Mouse (Mus musculus) brain, adult 2 months (tissue): ENCODE measurements around the gene Tbx20.

ENCODE experiments used
- DNase-seq: peaks from one replicate; pipeline ENCODE4 v3.0.0; 2011; ENCODE audit warnings: low read depth, low spot score

Tbx20 gene

DNA sequence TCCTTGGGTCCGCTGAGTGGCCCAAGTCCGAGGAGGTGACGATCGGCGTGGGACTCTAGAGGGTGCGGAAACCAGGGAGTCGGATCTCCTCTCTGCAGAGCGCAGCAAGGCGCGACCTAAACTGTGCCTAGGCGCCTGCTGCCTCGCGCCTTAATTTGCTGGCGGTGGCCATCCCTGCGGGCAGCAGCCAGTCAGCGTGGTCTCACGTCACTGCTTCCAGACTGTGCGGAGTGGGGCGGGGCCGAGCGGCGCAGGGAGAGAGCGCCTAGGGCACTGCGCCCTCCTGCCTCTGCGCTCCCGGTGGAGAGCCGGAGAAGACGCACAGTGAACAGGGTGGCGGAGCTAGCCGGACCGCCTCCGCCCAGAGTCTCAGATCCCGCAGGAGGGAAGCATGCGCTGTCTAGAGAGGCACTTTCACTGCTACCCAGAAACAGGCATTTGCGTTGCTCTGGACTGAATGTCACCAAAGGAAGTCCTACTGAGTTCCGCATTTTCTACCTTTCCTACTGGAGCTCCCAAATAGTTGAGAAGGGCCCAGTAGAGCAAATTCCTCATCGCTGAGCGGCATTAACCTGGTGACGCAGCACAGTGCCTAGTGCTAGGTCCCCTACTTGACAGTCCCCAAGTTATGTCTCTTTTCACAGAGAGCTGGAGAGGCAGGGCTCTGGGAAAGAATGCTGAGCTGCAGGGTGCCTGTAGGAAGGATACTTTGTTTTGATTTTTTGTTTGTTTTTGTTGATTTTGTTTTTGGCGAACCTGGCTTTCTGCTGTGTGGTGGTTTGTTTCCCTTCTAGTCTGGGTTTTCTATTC, at the start of gene Tbx20:
Tbx20 (minus strand) TSS at position 144 of the 810 bp plus-strand sequence.
- DNase-seq = no peak

DNA sequence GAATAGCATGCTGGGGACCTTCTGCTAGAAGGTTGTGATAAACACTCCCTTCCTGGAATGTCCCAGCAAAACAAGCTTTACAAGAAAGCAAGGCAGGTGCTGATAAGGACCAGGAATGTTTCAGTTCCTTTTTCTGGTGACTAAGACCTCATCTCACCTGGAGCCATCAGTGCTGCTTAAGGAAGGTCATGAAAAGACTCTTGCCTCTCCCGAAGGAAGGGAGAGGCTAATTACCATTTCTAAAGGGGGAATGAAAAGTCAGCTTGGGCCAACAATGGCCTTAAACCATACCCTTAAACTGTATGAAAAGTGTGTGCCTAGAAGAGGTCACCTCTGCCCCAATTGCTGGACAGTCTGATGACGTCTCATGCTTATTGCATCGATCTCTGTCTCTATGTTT, 44.4 kb upstream of the Tbx20 start:
- DNase-seq = no peak

DNA sequence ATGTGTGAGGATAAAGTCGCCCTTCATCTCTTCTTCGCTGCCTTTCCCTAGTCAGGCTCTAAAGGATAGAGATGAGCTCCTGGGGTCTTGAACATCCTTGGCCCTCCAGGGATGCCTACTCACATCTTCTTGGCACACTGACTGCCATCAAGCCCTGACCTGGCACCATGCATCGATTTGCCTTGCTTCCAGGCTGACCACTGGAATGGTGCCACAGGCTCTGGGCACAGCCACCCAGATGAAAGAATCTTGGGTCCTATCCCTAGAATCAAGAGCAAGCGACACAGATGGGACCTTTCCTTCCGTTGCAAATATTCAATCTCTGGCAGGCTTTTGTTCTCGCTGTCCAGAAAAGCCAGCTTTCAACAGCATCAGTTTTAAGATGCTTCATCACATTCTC, 38.4 kb upstream of the Tbx20 start:
- DNase-seq = no peak

DNA sequence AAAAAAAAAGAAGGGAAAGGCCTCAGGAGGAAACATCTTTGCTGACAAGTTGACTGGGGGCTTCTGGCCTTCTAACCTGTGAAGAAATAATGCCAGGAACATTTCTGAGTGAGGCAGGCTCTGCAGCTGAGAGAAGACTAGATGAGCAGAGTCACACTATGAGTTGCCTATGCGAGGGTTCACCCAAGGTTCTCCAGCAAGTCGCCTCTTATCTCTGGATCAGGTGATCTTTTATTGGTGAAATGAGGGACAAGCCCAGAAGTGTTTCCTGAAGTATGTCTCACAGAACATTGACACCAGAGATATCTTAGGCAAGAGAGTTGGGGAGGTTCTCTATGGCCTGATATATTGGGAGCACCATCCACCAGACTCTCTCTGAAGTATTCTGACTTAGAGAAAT, 18.0 kb upstream of the Tbx20 start:
- no peak for DNase-seq

DNA sequence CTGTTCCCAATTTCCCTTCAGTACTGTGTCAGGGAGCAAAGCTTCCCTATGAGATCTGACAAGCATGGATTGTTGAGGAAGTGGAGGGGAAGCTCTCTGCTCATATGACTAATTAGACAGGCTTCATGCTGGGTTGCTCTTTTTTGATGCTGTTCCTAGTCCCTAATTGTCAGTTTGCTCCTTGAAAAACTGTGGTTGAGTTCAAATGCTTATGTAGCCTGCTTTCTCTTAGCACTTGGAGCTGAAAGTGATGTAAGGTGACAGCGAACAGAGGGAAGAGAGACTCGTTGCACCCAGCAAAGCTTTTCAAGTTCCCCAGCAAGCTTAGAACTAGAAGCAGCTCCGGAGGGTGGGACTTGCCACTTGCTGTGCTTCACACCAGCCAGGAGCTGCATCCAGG, 15.3 kb upstream of the Tbx20 start:
- no peak for DNase-seq

DNA sequence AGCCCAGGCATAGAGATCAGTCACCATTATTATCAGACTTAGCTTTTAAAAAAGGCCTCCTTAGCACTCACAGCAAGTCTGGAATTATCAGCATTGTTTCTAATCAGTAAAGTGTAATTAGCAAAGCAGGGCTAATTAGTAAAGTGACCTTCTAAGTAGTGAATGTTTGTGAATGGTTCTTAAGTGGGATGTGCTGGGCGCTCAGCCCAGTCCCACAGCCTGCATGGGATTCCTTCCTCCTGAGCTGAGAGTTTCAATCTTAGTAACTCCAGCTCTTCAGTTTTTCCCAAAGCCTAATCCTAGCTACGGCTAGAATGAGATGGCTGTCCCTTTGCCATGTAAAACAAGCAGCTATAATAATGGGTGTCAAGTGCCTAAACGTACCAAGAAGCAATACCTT, 8.2 kb upstream of the Tbx20 start:
- no peak for DNase-seq

- DNase-seq = no peak
Observed at GRCm38 (mm10) chr9:24780929-24781441, 6.9 kb upstream of the Tbx20 start.

GRCm38 (mm10) chr9:24780391-24780928, 6.4 kb upstream of the Tbx20 start:
- no peak for DNase-seq

DNA sequence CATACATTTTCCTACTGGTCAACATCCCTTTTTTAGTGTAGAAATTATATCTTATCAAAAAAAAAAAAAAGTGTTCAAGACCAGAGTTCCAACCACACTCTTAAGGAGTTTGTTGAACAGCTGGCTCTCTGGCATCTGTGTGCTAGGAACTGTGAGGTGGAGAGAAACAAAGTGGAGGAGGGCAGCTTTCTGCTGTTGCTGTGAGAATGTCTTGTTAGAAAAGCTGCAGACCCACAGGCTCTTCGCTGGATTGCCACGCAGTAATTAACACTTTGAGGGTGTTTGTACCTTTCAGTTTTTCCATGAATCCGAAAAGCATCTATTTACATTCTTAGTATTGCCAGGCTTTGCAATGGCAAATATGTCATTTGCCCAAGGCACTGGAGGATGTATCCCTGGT, 5.9 kb upstream of the Tbx20 start:
- no peak for DNase-seq

GRCm38 (mm10) chr9:24778571-24778970, 4.5 kb upstream of the Tbx20 start:
- DNase-seq = no peak

- DNase-seq = no peak
Observed at GRCm38 (mm10) chr9:24777961-24778360, 3.9 kb upstream of the Tbx20 start.

GRCm38 (mm10) chr9:24777176-24777895, 3.2 kb upstream of the Tbx20 start:
- no peak for DNase-seq

DNA sequence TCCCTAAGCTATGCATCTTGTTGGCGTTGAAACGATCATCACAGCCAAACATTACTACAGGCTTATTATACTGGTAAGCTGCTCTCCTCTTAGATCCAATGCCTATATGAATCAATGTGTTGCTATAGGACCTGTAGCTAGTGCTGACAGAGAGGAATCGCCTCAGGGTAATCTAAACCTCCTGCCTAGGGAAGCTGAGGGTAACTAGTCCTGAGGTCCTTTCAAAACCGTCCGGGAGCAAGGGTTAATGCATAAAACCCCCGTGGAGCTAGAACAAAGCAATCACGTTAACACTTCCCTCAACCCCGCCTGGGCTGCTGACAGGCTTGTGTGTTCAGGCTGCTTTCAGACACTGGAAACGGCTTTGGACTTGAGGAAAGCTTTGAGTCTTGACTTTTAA, 2.4 kb upstream of the Tbx20 start:
- no peak for DNase-seq

GRCm38 (mm10) chr9:24775567-24775966, 1.5 kb upstream of the Tbx20 start:
- no peak for DNase-seq

GRCm38 (mm10) chr9:24775001-24775400, 898 bp upstream of the Tbx20 start:
- no peak for DNase-seq

- DNase-seq = no peak
Observed at GRCm38 (mm10) chr9:24773669-24774068, 434 bp downstream of the Tbx20 start.

- no peak for DNase-seq
Observed at GRCm38 (mm10) chr9:24773171-24773570, 932 bp downstream of the Tbx20 start.

DNA sequence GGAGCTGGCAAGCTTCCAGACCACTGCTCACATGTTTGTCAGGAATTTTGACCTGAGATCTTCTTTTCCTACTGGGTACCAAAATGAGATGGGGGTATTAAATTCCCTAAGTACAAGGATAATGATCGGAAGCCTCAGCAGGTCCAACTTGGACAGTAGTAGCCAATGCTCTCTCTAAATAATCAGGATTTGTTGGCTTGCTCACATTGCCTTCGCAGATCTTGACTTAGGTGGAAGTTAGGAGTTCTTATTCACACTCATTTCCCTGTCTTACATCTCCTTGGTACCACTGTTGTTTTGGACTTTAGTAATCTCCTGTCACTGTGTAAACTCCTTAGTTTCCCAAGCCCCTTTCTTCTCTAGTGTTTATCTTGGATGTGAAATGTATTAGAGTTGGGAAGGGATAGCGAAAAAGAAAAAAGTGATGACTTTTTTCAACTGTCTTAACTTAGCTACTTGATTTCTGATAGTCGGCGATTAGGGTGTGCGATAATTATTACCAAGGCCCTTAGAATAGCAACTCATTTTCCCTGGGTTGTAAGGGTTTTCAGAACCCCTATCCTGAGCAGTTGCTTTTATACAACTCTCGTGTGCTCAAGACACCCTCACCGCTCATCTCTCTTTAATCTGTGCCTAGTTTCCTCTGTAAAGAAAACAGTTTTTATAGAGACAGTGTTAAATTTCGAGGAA, 1.5 kb downstream of the Tbx20 start:
- no peak for DNase-seq

- DNase-seq = no peak
Observed at GRCm38 (mm10) chr9:24771713-24772112, 2.4 kb downstream of the Tbx20 start.

DNA sequence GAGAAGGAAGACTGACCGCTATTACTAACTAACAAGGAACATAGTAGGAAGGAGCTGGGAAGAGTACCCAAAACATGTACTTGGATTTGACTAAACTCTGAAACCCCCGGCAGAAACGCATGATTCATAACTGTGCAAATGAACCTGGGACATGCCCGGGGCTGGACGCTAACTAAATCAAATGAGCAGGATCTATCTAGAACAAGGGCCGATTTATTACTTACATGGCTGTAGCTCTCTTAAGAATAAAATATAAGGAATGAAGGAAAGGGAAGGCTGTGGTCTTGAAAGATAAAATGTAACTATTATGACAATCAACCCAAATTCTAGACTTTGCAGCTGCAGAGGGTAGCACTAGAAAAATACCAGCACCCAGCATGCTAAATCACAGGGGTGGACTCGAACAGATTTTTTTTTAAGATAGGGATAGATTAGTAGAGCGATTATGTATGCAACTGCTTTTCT, 3.1 kb downstream of the Tbx20 start:
- no peak for DNase-seq

- no peak for DNase-seq
Observed at GRCm38 (mm10) chr9:24770149-24770940, 3.8 kb downstream of the Tbx20 start.
